In genomic region chr11:75155985-75156384, GRCm38 (mm10) we compare ENCODE assay signal across 11 mouse cellular contexts. TPM values are rescaled to one million over a fixed set of nuclear protein-coding genes. Genes with fewer than 3 reads are reported as not detected.
DNase-seq lines count a peak whose midpoint lies in the region; ATAC-seq and TF ChIP-seq lines count a peak whose summit lies in the region.
"Had no signal": no experiment of that assay in that cellular context is flagged by ENCODE, and none has a peak within 500 bp of the region (broad histone marks: within the 10 kb centered on the region; RNA-seq: fewer than 3 reads in every experiment).

No protein-coding gene starts in this region.

- H3K27ac ChIP-seq in kidney, adult 2 months (ENCODE audit: insufficient read depth, low read depth, low read length): no peak overlapping the region
- peak overlapping the region; percentile 40 for H3K27ac ChIP-seq in embryonic facial prominence, embryonic 10.5 days (replicated peaks)
- H3K27ac ChIP-seq in limb, embryonic 11.5 days (replicated peaks; ENCODE audit: low read depth, low read length): peak overlapping the region; percentile 38; the same call in 1 of the 2 replicates
- H3K27ac ChIP-seq: macrophage had no signal

- no peaks in the 10 kb centered on the region for H3K27me3 ChIP-seq in kidney, adult 2 months (replicated peaks; ENCODE audit: control insufficient read depth, insufficient read depth, low read length)
- H3K27me3 ChIP-seq in embryonic facial prominence, embryonic 10.5 days (replicated peaks; ENCODE audit: low read depth, poor library complexity, severe bottlenecking): no peaks in the 10 kb centered on the region
- H3K27me3 ChIP-seq in limb, embryonic 11.5 days (ENCODE audit: control insufficient read depth, insufficient read depth, low read length): no peaks in the 10 kb centered on the region

- peak overlapping the region; percentile 22; the same call in 1 of the 2 replicates for H3K9ac ChIP-seq in limb, embryonic 11.5 days (ENCODE audit: low read length)

- H3K36me3 ChIP-seq in kidney, adult 2 months (ENCODE audit: control insufficient read depth, insufficient read depth, low read length): 0 out of 2 replicates have a peak, but pooled peaks cover 2% of the 10 kb centered on the region
- H3K36me3 ChIP-seq in embryonic facial prominence, embryonic 10.5 days (replicated peaks): peaks cover 59% of the 10 kb centered on the region
- H3K36me3 ChIP-seq in limb, embryonic 11.5 days (ENCODE audit: control insufficient read depth, insufficient read depth, low read length): peaks cover 5% of the 10 kb centered on the region; the same call in 1 of the 2 replicates

- no peaks in the 10 kb centered on the region for H3K9me3 ChIP-seq in embryonic facial prominence, embryonic 10.5 days
- no peaks in the 10 kb centered on the region for H3K9me3 ChIP-seq in limb, embryonic 11.5 days (ENCODE audit: control insufficient read depth, low read length)

- whole genome bisulfite sequencing in kidney, adult 2 months: 76% methylated on average over 6 of the region's 6 CpGs
- WGBS in embryonic facial prominence, embryonic 10.5 days: 66% methylated on average over 6 of the region's 6 CpGs
- 47% methylated on average over 6 of the region's 6 CpGs for WGBS in limb, embryonic 11.5 days

- TF ChIP-seq POLR2A in kidney, adult 2 months (IDR thresholded peaks at IDR 0.05; ENCODE audit: low read depth, low read length): no peak

- TF ChIP-seq CTCF in kidney, adult 2 months (conservative IDR thresholded peaks at IDR 0.05; ENCODE audit: insufficient read depth, insufficient read length, low read depth, low read length): no peak

- no peak overlapping the region for H3K4me3 ChIP-seq in kidney, adult 2 months (ENCODE audit: insufficient read depth, low read depth, low read length)
- no peak overlapping the region for H3K4me3 ChIP-seq in embryonic facial prominence, embryonic 10.5 days
- no peak overlapping the region for H3K4me3 ChIP-seq in limb, embryonic 11.5 days (ENCODE audit: low read depth, low read length)

- H3K4me1 ChIP-seq in kidney, adult 2 months (ENCODE audit: control insufficient read depth, insufficient read depth, low read length): peaks cover 10% of the 10 kb centered on the region; the same call in 1 of the 2 replicates
- H3K4me1 ChIP-seq in embryonic facial prominence, embryonic 10.5 days: peaks cover 39% of the 10 kb centered on the region
- peaks cover 21% of the 10 kb centered on the region for H3K4me1 ChIP-seq in limb, embryonic 11.5 days (ENCODE audit: control insufficient read depth, insufficient read depth, low read length)

- DNase-seq in gastrocnemius, adult 18-20 months (ENCODE audit: low spot score): peak; percentile 5
- no peak for DNase-seq in gastrocnemius, adult 8-10 months (ENCODE audit: low spot score in 2 of 2)
- peak; percentile 21 for DNase-seq in kidney, postnatal 10 days
- no peak for DNase-seq in kidney, adult 2 months
- no peak for DNase-seq in embryonic facial prominence, embryonic 10.5 days (ENCODE audit: low spot score)
- DNase-seq in limb, embryonic 11.5 days (ENCODE audit: low spot score): no peak
- no peak for DNase-seq in adrenal gland, postnatal 36 days
- DNase-seq: right cerebral cortex, postnatal 14 days; thymus, postnatal 14 days had no signal

- no peak overlapping the region for H3K4me2 ChIP-seq in limb, embryonic 11.5 days (ENCODE audit: low read depth, severe bottlenecking)

- no peak for ATAC-seq in limb, embryonic 11.5 days (ENCODE audit: insufficient number of reproducible peaks, low FRiP score, low TSS enrichment, low read depth)
- ATAC-seq in megakaryocyte-erythroid progenitor cell, adult 5-6 weeks (replicated peaks; ENCODE audit: low FRiP score, low TSS enrichment, poor library complexity, severe bottlenecking): no peak

RNA-seq across cellular contexts. Expression of gene Hic1, which starts 13.3 kb away (rescaled TPM):
- 1 to 10 TPM; 1.8 to 6.6 TPM for total RNA-seq in gastrocnemius, adult 18-20 months (2021)
- 1 to 10 TPM; 2.7 to 5.0 (median 4.0) TPM for total RNA-seq in gastrocnemius, adult 8-10 months (2022)
- 8.6 and 12.6 TPM in 2 replicates for polyA plus RNA-seq in kidney, adult 2 months (2012; rRNA removed)
- 0.23 and 1.3 TPM in 2 replicates for polyA plus RNA-seq in embryonic facial prominence, embryonic 10.5 days (2016; fragmentation: Nextera tagmentation; extraction: Ambion mirVana)
- 4.1 and 4.5 TPM in 2 replicates for polyA plus RNA-seq in limb, embryonic 11.5 days (2014; fragmentation: Nextera tagmentation; extraction: Ambion mirVana)
- 0.17 TPM in 1 of 2 replicates, not detected in the other for total RNA-seq in megakaryocyte-erythroid progenitor cell, adult 5-6 weeks (2014; fragmentation: Nextera tagmentation)
- total RNA-seq in megakaryocyte-erythroid progenitor cell, adult 5-6 weeks (2017): 0.52 TPM in 1 of 2 replicates, not detected in the other
- total RNA-seq in adrenal gland, postnatal 36 days (2021): 1 to 10 TPM; 8.3 to 9.0 TPM
- polyA plus RNA-seq: macrophage had no signal

RNA-seq across cellular contexts. Expression of gene Ovca2, which starts 22.6 kb away (rescaled TPM):
- total RNA-seq in gastrocnemius, adult 18-20 months (2021): 1 to 10 TPM; 2.5 to 2.8 TPM
- total RNA-seq in gastrocnemius, adult 8-10 months (2022): 1 to 10 TPM; 2.0 to 4.5 (median 2.3) TPM
- 18.6 and 33.7 TPM in 2 replicates for polyA plus RNA-seq in kidney, adult 2 months (2012; rRNA removed)
- polyA plus RNA-seq in embryonic facial prominence, embryonic 10.5 days (2016; fragmentation: Nextera tagmentation; extraction: Ambion mirVana): 35.4 and 36.7 TPM in 2 replicates
- 38.2 and 39.8 TPM in 2 replicates for polyA plus RNA-seq in limb, embryonic 11.5 days (2014; fragmentation: Nextera tagmentation; extraction: Ambion mirVana)
- 18.8 and 21.3 TPM in 2 replicates for total RNA-seq in megakaryocyte-erythroid progenitor cell, adult 5-6 weeks (2014; fragmentation: Nextera tagmentation)
- 17.6 and 29.0 TPM in 2 replicates for total RNA-seq in megakaryocyte-erythroid progenitor cell, adult 5-6 weeks (2017)
- 10 to 100 TPM; 20.7 to 22.4 TPM for total RNA-seq in adrenal gland, postnatal 36 days (2021)

RNA-seq across cellular contexts. Expression of gene Dph1, which starts 35.1 kb away (rescaled TPM):
- total RNA-seq in gastrocnemius, adult 18-20 months (2021): 1 to 10 TPM; 4.6 to 5.6 TPM
- 1 to 10 TPM; 4.2 to 6.9 (median 5.4) TPM for total RNA-seq in gastrocnemius, adult 8-10 months (2022)
- polyA plus RNA-seq in kidney, adult 2 months (2012; rRNA removed): 40.2 and 46.7 TPM in 2 replicates
- polyA plus RNA-seq in embryonic facial prominence, embryonic 10.5 days (2016; fragmentation: Nextera tagmentation; extraction: Ambion mirVana): 24.9 and 29.2 TPM in 2 replicates
- 24.1 and 25.5 TPM in 2 replicates for polyA plus RNA-seq in limb, embryonic 11.5 days (2014; fragmentation: Nextera tagmentation; extraction: Ambion mirVana)
- 22.3 and 25.0 TPM in 2 replicates for total RNA-seq in megakaryocyte-erythroid progenitor cell, adult 5-6 weeks (2014; fragmentation: Nextera tagmentation)
- total RNA-seq in megakaryocyte-erythroid progenitor cell, adult 5-6 weeks (2017): 13.3 and 14.2 TPM in 2 replicates
- total RNA-seq in adrenal gland, postnatal 36 days (2021): 10 to 100 TPM; 29.8 to 30.6 TPM

RNA-seq across cellular contexts. Expression of gene Rtn4rl1, which starts 37.6 kb away (rescaled TPM):
- total RNA-seq in gastrocnemius, adult 18-20 months (2021): 1 to 10 TPM in 1 of 2 experiments, under 1 TPM in 1; 0.96 to 1.1 TPM
- total RNA-seq in gastrocnemius, adult 8-10 months (2022): 1 to 10 TPM in 1 of 4 experiments, under 1 TPM in 3; 0.63 to 1.3 (median 0.94) TPM
- polyA plus RNA-seq in kidney, adult 2 months (2012; rRNA removed): 11.3 and 12.7 TPM in 2 replicates
- polyA plus RNA-seq in embryonic facial prominence, embryonic 10.5 days (2016; fragmentation: Nextera tagmentation; extraction: Ambion mirVana): 1.5 and 2.1 TPM in 2 replicates
- polyA plus RNA-seq in limb, embryonic 11.5 days (2014; fragmentation: Nextera tagmentation; extraction: Ambion mirVana): 0.75 and 0.78 TPM in 2 replicates
- not detected in 2 replicates for total RNA-seq in megakaryocyte-erythroid progenitor cell, adult 5-6 weeks (2014; fragmentation: Nextera tagmentation)
- 0.80 TPM in 1 of 2 replicates, not detected in the other for total RNA-seq in megakaryocyte-erythroid progenitor cell, adult 5-6 weeks (2017)
- 10 to 100 TPM; 37.3 to 53.0 TPM for total RNA-seq in adrenal gland, postnatal 36 days (2021)

Comparison
In these comparisons a context has a peak if more than half of its experiments do, and no peak if none do; other contexts are left out.
1. DNase-seq: peak in gastrocnemius, adult 18-20 months (single experiment) and kidney, postnatal 10 days (single experiment); none in gastrocnemius, adult 8-10 months (0 of 2), kidney, adult 2 months (single experiment), embryonic facial prominence, embryonic 10.5 days (single experiment), limb, embryonic 11.5 days (single experiment) and adrenal gland, postnatal 36 days (0 of 2).